Mouse (Mus musculus) testis, adult 2 months (tissue): ENCODE results near the gene Prnd.

Source experiments
- CTCF ChIP-seq: fragments of 200-500 bp; IDR thresholded peaks from 2 replicates; pipeline ENCODE4 v1.5.1; 2012; ENCODE audit warnings: low read depth, mild to moderate bottlenecking, inconsistent platforms, low read length, moderate library complexity; ENCODE audit not compliant: control insufficient read depth, insufficient read depth, insufficient replicate concordance
- POLR2A ChIP-seq: fragments of 200-500 bp; IDR thresholded peaks from 2 replicates; pipeline ENCODE4 v1.6.1; 2012; ENCODE audit warnings: low read depth, mild to moderate bottlenecking, inconsistent platforms, low read length, moderate library complexity; ENCODE audit not compliant: control insufficient read depth

DNA sequence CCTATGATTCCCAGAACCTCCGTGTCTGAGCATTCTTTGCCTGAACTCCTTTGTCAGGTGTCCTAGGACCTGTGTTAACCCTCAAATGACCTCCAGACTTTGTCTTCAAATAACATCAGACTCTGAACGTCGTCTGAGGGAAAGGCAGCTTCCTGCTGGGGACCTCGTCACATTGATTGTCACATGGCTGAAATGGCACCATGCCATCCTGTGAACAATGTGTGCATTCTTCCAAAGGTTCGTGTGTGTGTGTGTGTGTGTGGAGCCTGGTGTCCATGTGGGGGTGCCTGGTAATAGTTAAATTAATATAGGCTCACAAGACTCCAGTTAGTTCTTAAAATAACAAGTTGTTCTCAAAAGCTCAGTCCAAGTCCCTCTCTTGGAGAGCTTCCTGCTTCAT is 46.7 kb downstream of the Prnd start:
- TF ChIP-seq POLR2A = no peak
- no peak for TF ChIP-seq CTCF
